Comparison of ENCODE assay signal across 8 mouse cellular contexts in the genomic region with DNA sequence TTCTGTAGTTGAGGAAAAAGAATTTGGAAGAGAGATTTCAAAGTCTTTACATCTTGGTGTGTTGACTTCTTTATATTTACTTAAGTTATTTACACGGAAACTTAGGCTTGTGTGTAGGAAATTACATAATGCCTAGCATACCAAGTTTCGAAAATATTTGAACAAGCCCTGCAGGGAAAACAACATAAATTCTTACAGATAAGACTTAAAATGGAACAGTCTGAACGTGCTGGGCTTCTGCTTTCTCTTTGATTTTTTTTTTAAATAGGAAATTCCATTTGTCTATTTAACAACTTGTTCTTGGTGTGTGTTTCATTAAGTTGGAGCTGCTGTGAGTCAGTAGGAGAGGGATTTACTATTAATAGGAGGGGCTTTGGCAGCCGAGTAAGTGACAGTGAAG. TPM values are rescaled to one million over a fixed set of nuclear protein-coding genes. Genes with fewer than 3 reads are reported as not detected.
DNase-seq lines count a peak whose midpoint lies in the region; ATAC-seq and TF ChIP-seq lines count a peak whose summit lies in the region.

No protein-coding gene starts in this region.

- H3K9me3 ChIP-seq in lung, embryonic 14.5 days (ENCODE audit: low read depth, low read length), result no peaks in the 10 kb centered on the region
- no peaks in the 10 kb centered on the region for H3K9me3 ChIP-seq in forebrain, embryonic 13.5 days (replicated peaks)
- no peaks in the 10 kb centered on the region for H3K9me3 ChIP-seq in liver, embryonic 11.5 days (ENCODE audit: control insufficient read depth, low read length)
- H3K9me3 ChIP-seq in stomach, embryonic 14.5 days (ENCODE audit: control insufficient read depth, low read depth, low read length), result no peaks in the 10 kb centered on the region

- H3K27me3 ChIP-seq in lung, embryonic 14.5 days (ENCODE audit: insufficient read depth, low read length), result no peaks in the 10 kb centered on the region
- no peaks in the 10 kb centered on the region for H3K27me3 ChIP-seq in forebrain, embryonic 13.5 days
- H3K27me3 ChIP-seq in liver, embryonic 11.5 days (replicated peaks; ENCODE audit: control insufficient read depth, insufficient read depth, low read length), result no peaks in the 10 kb centered on the region
- H3K27me3 ChIP-seq in stomach, embryonic 14.5 days (ENCODE audit: control insufficient read depth, insufficient read depth, low read length), result no peaks in the 10 kb centered on the region

- H3K9ac ChIP-seq in lung, embryonic 14.5 days, result peak overlapping the region; percentile 30
- H3K9ac ChIP-seq in forebrain, embryonic 13.5 days, result peak overlapping the region; percentile 43
- 0 out of 2 replicates have a peak overlapping the region, but pooled peaks have one; percentile 26 for H3K9ac ChIP-seq in liver, embryonic 11.5 days (ENCODE audit: low read depth, low read length)
- H3K9ac ChIP-seq in stomach, embryonic 14.5 days (replicated peaks; ENCODE audit: low read depth, low read length), result no peak overlapping the region

- H3K4me2 ChIP-seq in lung, embryonic 14.5 days, result peak overlapping the region; percentile 62
- H3K4me2 ChIP-seq in forebrain, embryonic 13.5 days, result peak overlapping the region; percentile 57
- H3K4me2 ChIP-seq in liver, embryonic 11.5 days, result peak overlapping the region; percentile 67
- peak overlapping the region; percentile 46 for H3K4me2 ChIP-seq in stomach, embryonic 14.5 days (replicated peaks; ENCODE audit: low read depth, low read length)

- DNase-seq in lung, embryonic 14.5 days, result peak; percentile 10
- no peak for DNase-seq in lung, postnatal 4 days
- no peak for DNase-seq in liver, embryonic 11.5 days (ENCODE audit: low spot score)
- DNase-seq in frontal cortex, adult 2 months (ENCODE audit: extremely low spot score in 1 of 2, low spot score in 1 of 2), result no peak
- DNase-seq in natural killer cell, adult 2 months (ENCODE audit: low spot score in 2 of 2), result no peak
- DNase-seq in left cerebral cortex, adult 8-10 months (ENCODE audit: low spot score in 2 of 2), result no peak

- H3K36me3 ChIP-seq in lung, embryonic 14.5 days (ENCODE audit: insufficient read depth), result no peaks in the 10 kb centered on the region
- H3K36me3 ChIP-seq in forebrain, embryonic 13.5 days (ENCODE audit: poor library complexity, severe bottlenecking), result no peaks in the 10 kb centered on the region
- no peaks in the 10 kb centered on the region for H3K36me3 ChIP-seq in liver, embryonic 11.5 days (ENCODE audit: control insufficient read depth, insufficient read depth, low read length)
- no peaks in the 10 kb centered on the region for H3K36me3 ChIP-seq in stomach, embryonic 14.5 days (ENCODE audit: control insufficient read depth, insufficient read depth, low read length)

- no peak overlapping the region for H3K27ac ChIP-seq in lung, embryonic 14.5 days (ENCODE audit: low read depth)
- no peak overlapping the region for H3K27ac ChIP-seq in forebrain, embryonic 13.5 days
- no peak overlapping the region for H3K27ac ChIP-seq in liver, embryonic 11.5 days (ENCODE audit: low read depth, low read length)
- no peak overlapping the region for H3K27ac ChIP-seq in stomach, embryonic 14.5 days (ENCODE audit: low read length)

- 20% methylated on average over 4 of the region's 4 CpGs for WGBS in lung, embryonic 14.5 days
- WGBS in forebrain, embryonic 13.5 days, result 25% methylated on average over 4 of the region's 4 CpGs
- 19% methylated on average over 4 of the region's 4 CpGs for WGBS in liver, embryonic 11.5 days
- WGBS in stomach, embryonic 14.5 days, result 27% methylated on average over 4 of the region's 4 CpGs

- no peak for TF ChIP-seq CTCF in lung, embryonic 14.5 days (IDR thresholded peaks at IDR 0.05; ENCODE audit: low read depth)

- H3K4me3 ChIP-seq in lung, embryonic 14.5 days (ENCODE audit: low read depth, low read length), result peak overlapping the region; percentile 51
- peak overlapping the region; percentile 56 for H3K4me3 ChIP-seq in forebrain, embryonic 13.5 days
- peak overlapping the region; percentile 70 for H3K4me3 ChIP-seq in liver, embryonic 11.5 days (ENCODE audit: low read depth, low read length)
- peak overlapping the region; percentile 42 for H3K4me3 ChIP-seq in stomach, embryonic 14.5 days (ENCODE audit: low read depth, low read length)

- no peak for ATAC-seq in lung, embryonic 14.5 days (ENCODE audit: insufficient read depth)
- no peak for ATAC-seq in forebrain, embryonic 13.5 days
- ATAC-seq in liver, embryonic 11.5 days (replicated peaks; ENCODE audit: low FRiP score), result no peak
- ATAC-seq in stomach, embryonic 14.5 days (ENCODE audit: insufficient number of reproducible peaks, insufficient read depth, low FRiP score, low read depth), result no peak

- no peaks in the 10 kb centered on the region for H3K4me1 ChIP-seq in lung, embryonic 14.5 days (ENCODE audit: insufficient read depth)
- peaks cover 5% of the 10 kb centered on the region; the same call in 1 of the 2 replicates for H3K4me1 ChIP-seq in forebrain, embryonic 13.5 days
- no peaks in the 10 kb centered on the region for H3K4me1 ChIP-seq in liver, embryonic 11.5 days (replicated peaks; ENCODE audit: control insufficient read depth, insufficient read depth, low read length)
- H3K4me1 ChIP-seq in stomach, embryonic 14.5 days (ENCODE audit: control insufficient read depth, insufficient read depth, low read length), result no peaks in the 10 kb centered on the region

RNA-seq across cellular contexts. Expression of gene Stag2, which starts 3.9 kb away (rescaled TPM):
- 64.3 and 69.7 TPM in 2 replicates for polyA plus RNA-seq in lung, embryonic 14.5 days (2014; fragmentation: Nextera tagmentation; extraction: Ambion mirVana)
- 41.0 and 45.0 TPM in 2 replicates for polyA plus RNA-seq in forebrain, embryonic 13.5 days (2015; fragmentation: Nextera tagmentation; extraction: Ambion mirVana)
- 56.9 and 65.9 TPM in 2 replicates for polyA plus RNA-seq in liver, embryonic 11.5 days (2014; fragmentation: Nextera tagmentation; extraction: Ambion mirVana)
- polyA plus RNA-seq in stomach, embryonic 14.5 days (2014; fragmentation: Nextera tagmentation; extraction: Ambion mirVana), result 55.8 and 59.5 TPM in 2 replicates
- 22.1 and 26.8 TPM in 2 replicates for polyA plus RNA-seq in frontal cortex, adult 2 months (2012; rRNA removed)
- total RNA-seq in left cerebral cortex, adult 8-10 months (2022), result 10 to 100 TPM; 48.8 to 68.3 (median 59.1) TPM
